Mouse (Mus musculus) embryonic facial prominence, embryonic 11.5 days (tissue): ENCODE data around the gene Syt17. TPM values are rescaled to one million over a fixed set of nuclear protein-coding genes. Genes with fewer than 3 reads are reported as not detected.

ENCODE experiments used
- ATAC-seq: fragments of 200-750 bp; cut with Nextera tagmentation; replicated peaks from 2 replicates; pipeline ENCODE4 v1.8.0; 2017; ENCODE audit warnings: low read depth; ENCODE audit not compliant: insufficient number of reproducible peaks, low FRiP score, low TSS enrichment
- DNase-seq: peaks from one replicate; pipeline ENCODE4 v3.0.0-alpha.2; 2015; ENCODE audit warnings: low spot score
- H3K27ac ChIP-seq: fragments of 300-500 bp; sonication (generic); replicated peaks from 2 replicates; pipeline ENCODE4 v1.5.1; 2014; ENCODE audit warnings: mild to moderate bottlenecking, low read depth, low read length, control low read depth
- H3K27me3 ChIP-seq: fragments of 300-500 bp; sonication (generic); 2 replicates; pipeline ENCODE4 v1.6.1; 2014; ENCODE audit warnings: mild to moderate bottlenecking, low read length, moderate library complexity, mixed read lengths; ENCODE audit not compliant: control insufficient read depth, insufficient read depth
- H3K36me3 ChIP-seq: fragments of 300-500 bp; sonication (generic); replicated peaks from 2 replicates; pipeline ENCODE4 v1.6.1; 2014; ENCODE audit warnings: low read depth, mild to moderate bottlenecking, low read length, moderate library complexity, mixed read lengths; ENCODE audit not compliant: control insufficient read depth, insufficient read depth
- H3K4me1 ChIP-seq: fragments of 300-500 bp; sonication (generic); 2 replicates; pipeline ENCODE4 v1.6.1; 2014; ENCODE audit warnings: low read length, mixed read lengths; ENCODE audit not compliant: control insufficient read depth, insufficient read depth
- H3K4me2 ChIP-seq: fragments of 300-500 bp; sonication (generic); 2 replicates; pipeline ENCODE4 v1.6.1; 2014; ENCODE audit warnings: low read depth, mild to moderate bottlenecking, control low read depth, low read length, moderate library complexity
- H3K4me3 ChIP-seq: fragments of 300-500 bp; sonication (generic); 2 replicates; pipeline ENCODE4 v1.5.1; 2014; ENCODE audit warnings: low read depth, low read length, control low read depth
- H3K9ac ChIP-seq: fragments of 300-500 bp; sonication (generic); replicated peaks from 2 replicates; pipeline ENCODE4 v1.6.1; 2014; ENCODE audit warnings: mild to moderate bottlenecking, control low read depth, low read length
- H3K9me3 ChIP-seq: fragments of 300-500 bp; sonication (generic); replicated peaks from 2 replicates; pipeline ENCODE4 v1.6.1; 2016; ENCODE audit warnings: mild to moderate bottlenecking, low read length, inconsistent platforms, mixed read lengths; ENCODE audit not compliant: control insufficient read depth
- WGBS: fragments of 180-500 bp; shearing (Covaris S2); extraction: QIAGEN DNeasy Blood & Tissue Kit; methylation state at CpG from one replicate; pipeline ENCODE4 v1.1.7; 2014; 5-methylcytosine and 5-hydroxymethylcytosine counted together
- polyA plus RNA-seq: library from polyadenylated mRNA; unstranded; fragments of >200 nt; fragmentation: Nextera tagmentation; extraction: Ambion mirVana; gene quantifications from 2 replicates; pipeline ENCODE4 v1.2.1, GENCODE M21; 2014

The Syt17 gene
- polyA plus RNA-seq, 1 experiment from 2014 or later, result 2.3 TPM

DNA sequence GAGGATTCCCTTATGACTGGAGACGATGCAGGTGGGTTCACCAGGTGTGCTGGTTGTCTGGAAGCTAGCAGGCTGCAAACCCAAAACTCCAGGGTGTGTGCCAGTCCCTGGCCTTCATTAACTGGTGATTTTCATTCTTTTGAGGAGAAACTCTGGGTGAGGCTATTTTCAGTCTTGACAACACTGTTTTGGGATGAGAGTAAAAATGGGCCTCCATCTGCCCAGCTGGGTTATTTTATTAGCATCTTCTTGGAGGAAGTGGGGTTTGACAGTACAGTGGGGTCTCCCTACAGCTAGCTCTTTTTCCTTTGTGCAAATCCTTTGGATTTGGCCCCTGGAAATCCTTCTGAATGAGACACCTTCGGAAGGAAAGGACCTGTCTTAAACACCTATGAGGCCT, 101.1 kb downstream of the Syt17 start:
- no peak overlapping the region for H3K9ac ChIP-seq
- no peaks in the 10 kb centered on the region for H3K36me3 ChIP-seq
- H3K4me2 ChIP-seq, result no peak overlapping the region
- ATAC-seq (no peak), DNase-seq (no peak)
- H3K4me3 ChIP-seq, result no peak overlapping the region
- H3K4me1 ChIP-seq, result no peaks in the 10 kb centered on the region
- 75% methylated on average over 2 of the region's 2 CpGs for WGBS
- no peaks in the 10 kb centered on the region for H3K9me3 ChIP-seq
- H3K27me3 ChIP-seq, result no peaks in the 10 kb centered on the region
- H3K27ac ChIP-seq, result no peak overlapping the region

DNA sequence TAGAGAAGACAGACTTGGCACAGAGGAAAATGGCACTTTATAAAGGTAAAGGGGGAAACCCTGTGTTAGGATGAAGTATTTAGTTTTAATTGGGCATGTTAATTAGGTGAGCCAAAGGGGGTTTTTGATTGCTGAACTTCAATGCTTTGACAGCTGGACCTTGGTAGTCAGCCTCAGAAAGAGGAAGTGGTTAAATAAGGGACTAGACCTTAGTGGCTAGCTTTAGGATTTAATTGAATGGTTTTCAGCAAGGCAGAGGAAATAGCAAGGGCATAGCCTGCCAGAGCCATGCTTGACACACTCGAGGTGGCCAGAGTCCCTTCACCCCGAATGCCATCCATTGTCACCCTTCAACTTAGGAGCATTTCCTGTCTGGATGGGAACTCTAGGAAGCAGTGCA, 101.6 kb downstream of the Syt17 start:
- Histone ChIP-seq H3K36me3 (no peaks in the 10 kb centered on the region), H3K4me2 (no peak overlapping the region), H3K9ac (no peak overlapping the region), H3K4me3 (no peak overlapping the region), H3K9me3 (no peaks in the 10 kb centered on the region), H3K4me1 (no peaks in the 10 kb centered on the region), H3K27ac (no peak overlapping the region), H3K27me3 (no peaks in the 10 kb centered on the region)
- WGBS, result 53% methylated on average over 2 of the region's 2 CpGs
- DNase-seq (no peak), ATAC-seq (no peak)

DNA sequence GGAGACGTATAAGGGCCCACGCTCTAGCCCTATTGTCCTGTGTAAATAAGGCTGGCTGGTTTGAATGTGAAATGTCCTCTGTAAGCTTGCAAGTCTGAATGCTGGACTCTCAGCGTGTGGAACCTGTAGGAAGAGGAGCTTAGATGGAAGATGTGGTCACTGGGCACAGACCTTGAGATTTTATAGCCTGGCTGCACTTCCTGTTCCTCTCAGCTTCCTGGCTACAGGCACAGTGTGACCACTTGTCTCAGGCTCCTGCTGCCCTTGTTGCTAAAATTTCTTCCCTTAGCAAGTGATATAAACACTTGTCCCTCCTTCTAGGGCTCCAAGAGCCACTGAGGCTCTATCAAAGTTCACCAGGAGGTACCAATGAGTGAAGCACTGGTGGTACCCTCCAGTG, 102.6 kb downstream of the Syt17 start:
- Histone ChIP-seq H3K9ac (no peak overlapping the region), H3K4me3 (no peak overlapping the region), H3K4me1 (no peaks in the 10 kb centered on the region), H3K4me2 (no peak overlapping the region), H3K36me3 (no peaks in the 10 kb centered on the region), H3K9me3 (no peaks in the 10 kb centered on the region), H3K27ac (no peak overlapping the region), H3K27me3 (no peaks in the 10 kb centered on the region)
- WGBS, result 83% methylated on average over 3 of the region's 3 CpGs
- no peak for DNase-seq
- ATAC-seq, result no peak

DNA sequence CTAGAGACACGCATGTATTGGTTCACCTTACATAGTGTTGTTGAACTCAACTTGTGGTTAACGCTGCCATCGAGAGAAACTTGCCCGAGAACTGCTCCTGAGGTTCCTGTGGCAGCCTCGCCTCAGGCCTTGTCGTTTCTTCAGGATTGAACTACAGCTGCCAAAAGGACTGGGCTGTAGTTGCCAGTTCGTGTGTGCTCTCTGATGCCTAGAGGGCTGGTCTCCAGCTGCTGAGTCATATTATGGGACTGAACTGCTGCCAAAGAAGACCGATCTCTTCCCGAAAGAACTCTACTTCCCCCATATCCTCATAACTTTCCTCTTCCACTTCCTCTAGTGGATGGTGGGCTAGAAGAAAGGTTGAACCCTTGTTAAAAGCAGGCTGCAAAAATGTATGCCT, 103.3 kb downstream of the Syt17 start:
- no peaks in the 10 kb centered on the region for H3K36me3 ChIP-seq
- DNase-seq (no peak), ATAC-seq (no peak)
- no peak overlapping the region for H3K4me3 ChIP-seq
- no peak overlapping the region for H3K27ac ChIP-seq
- no peak overlapping the region for H3K9ac ChIP-seq
- H3K9me3 ChIP-seq, result no peaks in the 10 kb centered on the region
- H3K4me2 ChIP-seq, result no peak overlapping the region
- no peaks in the 10 kb centered on the region for H3K4me1 ChIP-seq
- H3K27me3 ChIP-seq, result no peaks in the 10 kb centered on the region
- 85% methylated on average over 9 of the region's 9 CpGs for WGBS

Other genes with a start within 250 kb of the Syt17 start
- 17.6 and 18.7 TPM in 2 replicates for gene Smg1, start 204.6 kb downstream of the Syt17 start, polyA plus RNA-seq
- 1.3 and 1.8 TPM in 2 replicates for gene Itpripl2, start 43.8 kb upstream of the Syt17 start, polyA plus RNA-seq
- gene Coq7, start 85.1 kb upstream of the Syt17 start, polyA plus RNA-seq, result 107 and 110 TPM in 2 replicates
- gene Tmc7, start 136.5 kb upstream of the Syt17 start, polyA plus RNA-seq, result 5.9 and 7.3 TPM in 2 replicates
- gene Tmc5, start 149.1 kb upstream of the Syt17 start, polyA plus RNA-seq, result 0.15 TPM in 1 of 2 replicates, not detected in the other